Mouse (Mus musculus) layer of hippocampus, postnatal 25 days (tissue): ENCODE data around the gene Exoc6b. TPM values are rescaled to one million over a fixed set of nuclear protein-coding genes. Genes with fewer than 3 reads are reported as not detected.
"Not testable (repeated sequence)": the region's sequence is repeated elsewhere in the genome, so short reads cannot be mapped to it uniquely, and the experiment has no call there.

Experiments
- DNase-seq, 2 experiments: peaks; one replicate each; pipeline ENCODE4 v3.0.0; 2022; ENCODE audit warnings: mixed read lengths in 2 of 2, low spot score in 1 of 2; ENCODE audit errors: extremely low spot score in 1 of 2
- total RNA-seq, 2 experiments: library from RNA; stranded (reverse); gene quantifications; 2 replicates each; pipeline ENCODE4 v1.2.3; 2021

The Exoc6b gene
- total RNA-seq: 100 to 1,000 TPM; 119 to 122 TPM

DNA sequence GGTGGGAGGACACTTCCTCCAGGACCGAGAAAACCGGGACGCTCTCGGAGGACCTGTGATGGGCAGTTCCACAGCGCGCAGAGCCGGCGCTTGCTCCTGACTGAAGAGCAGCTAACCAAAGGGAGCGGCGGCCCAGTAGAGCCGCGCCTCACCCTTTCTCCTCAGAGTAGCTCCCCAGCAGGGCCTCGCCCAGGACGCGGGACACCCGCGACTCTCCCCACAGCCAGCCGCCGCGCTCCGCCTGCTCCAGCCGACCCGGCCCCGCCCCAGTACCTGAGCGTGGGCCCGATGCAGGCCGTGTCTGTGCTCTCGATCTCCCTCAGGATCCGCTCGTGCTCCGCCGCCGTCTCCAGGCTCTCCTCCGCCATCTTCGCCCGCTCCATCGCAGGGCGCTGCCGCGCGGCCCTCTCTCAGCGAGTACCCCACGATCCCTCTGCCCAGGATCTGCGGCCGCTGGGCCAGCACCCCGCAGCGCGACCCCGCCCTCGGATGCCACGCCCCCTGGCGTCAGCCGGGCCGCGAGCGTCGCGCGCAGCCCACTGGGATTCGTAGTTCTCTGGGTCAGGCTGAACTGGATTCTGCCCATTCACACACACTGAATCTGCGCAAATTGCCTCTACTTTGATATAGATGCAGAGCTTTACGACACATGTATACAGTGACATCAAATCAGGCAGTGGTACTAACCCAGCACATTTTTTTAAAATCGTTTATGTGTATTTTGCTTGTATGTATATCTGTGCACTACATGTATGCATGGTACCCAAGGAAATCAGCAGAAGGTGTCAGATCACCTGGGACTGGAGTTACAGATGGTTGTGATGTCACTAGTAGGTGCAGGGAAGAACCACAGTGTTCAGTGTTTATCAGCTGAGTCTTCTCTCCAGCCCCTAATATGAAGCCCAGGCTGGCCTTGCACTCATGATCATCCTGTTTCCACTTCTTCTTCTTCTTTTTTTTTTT lies at the start of gene Exoc6b:
Exoc6b (minus strand) TSS at position 491 of the 963 bp plus-strand sequence.
- DNase-seq: peak; percentile 86 to 88

DNA sequence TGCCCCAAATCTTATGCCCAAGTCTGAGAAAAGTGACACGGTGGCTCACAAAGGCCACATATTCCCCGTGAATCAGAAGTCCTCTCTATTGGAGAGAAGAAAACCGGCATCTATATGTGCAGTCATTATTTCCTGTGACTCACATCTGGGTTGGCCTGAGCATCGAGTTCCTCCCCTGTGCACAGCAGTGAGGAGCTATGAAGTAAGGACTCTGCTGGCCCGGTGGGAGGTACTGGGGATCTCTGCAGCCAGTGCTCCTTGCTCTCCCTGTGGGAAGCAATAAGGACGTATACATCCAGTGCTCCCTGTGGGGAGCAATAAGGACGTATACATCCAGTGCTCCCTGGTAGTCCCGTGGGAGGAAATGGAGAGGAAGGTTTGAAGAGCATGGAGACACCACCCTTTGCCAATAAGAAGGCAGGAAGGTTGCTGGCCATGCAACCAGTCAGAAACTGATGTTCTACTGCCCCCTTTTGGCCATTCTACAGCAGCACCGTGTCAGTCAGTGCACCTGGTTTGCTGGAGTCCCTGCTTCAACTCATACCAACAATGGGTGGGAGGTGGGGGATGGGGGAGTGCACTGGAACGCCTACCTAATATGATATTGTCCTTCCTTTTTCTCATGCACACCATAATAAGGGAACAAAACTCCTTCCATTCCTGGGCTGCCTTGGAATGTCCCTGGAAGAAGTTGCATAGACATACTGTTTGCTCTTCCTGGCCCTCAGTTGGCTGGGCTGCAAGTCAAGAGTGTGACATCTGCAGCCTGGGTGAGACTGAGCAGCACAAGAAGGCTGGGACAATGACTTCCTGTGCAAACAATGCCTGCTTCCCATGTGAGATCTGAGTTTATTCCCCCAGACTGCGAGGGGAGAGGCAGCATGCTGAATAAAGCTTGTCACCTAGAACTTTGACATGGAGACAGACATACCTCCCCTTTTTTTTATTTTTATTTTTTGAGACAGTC lies 48.5 kb upstream of the Exoc6b start:
- peak in 1 of 2 experiments; percentile 51 for DNase-seq

DNA sequence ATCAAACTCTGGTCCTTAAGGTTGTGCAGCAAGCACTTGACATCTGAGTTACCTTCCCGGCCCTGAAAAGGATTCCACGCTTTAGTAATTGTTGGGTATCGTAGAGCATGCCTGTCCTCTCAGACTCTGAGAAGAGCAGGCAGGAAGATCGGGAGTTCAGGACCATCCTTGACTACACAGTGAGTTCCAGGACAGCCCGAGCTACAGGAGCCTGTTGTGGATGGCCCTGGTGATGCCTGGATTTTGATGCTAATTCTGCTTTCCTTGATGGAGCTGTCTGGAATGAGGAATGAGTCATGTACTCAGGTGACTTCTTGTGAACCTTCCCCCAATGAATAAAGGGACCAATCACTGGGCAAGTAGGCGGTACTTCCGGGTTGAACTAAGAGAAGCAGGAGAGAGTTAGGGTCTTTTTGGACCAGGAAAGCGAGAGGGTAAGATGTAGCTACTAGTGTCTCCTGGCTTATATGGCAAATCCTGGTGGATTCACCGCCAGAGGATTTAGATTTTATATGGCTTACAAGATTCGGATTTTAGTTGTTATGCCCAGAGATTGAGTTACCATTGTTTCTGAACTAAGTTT lies 35.8 kb upstream of the Exoc6b start:
- no peak for DNase-seq

DNA sequence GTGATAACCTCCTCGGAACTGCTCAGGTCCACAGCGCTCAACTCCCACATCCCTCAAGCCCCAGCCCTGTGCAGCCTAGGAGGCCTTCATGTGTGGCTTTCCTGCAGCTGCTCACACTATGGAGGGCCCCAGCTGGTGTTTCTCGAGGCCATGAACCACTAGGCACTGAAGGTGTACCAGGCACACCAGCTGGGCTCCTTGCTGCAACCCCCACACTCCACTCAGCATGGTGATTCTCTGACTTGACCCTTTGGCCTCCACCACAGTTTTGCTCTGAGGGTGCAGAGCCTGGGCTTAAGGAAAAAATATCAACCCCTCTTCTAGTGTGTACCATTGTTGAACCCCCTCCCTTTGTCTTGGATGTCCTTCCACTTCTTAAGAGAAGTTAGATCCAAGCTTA lies 34.0 kb upstream of the Exoc6b start:
- no peak for DNase-seq

DNA sequence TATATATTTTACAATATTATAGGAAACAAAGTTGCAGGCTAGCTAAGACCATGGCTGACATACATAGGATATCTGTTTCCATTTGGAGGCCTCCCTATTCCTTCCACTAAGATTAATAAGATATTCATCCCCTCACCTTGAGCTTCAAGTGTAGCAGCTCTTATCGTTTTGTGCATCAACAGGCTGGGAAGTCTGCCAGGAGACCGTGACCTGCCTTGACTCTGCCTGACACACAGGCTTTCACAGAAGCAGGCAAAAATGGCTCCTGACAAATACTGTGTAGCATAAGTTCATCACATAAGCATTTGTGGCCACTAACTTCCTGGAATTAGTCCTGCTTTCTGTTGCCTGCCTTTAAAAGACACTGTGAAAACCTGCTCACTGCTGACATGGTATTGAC lies 27.1 kb upstream of the Exoc6b start:
- DNase-seq: no peak

DNA sequence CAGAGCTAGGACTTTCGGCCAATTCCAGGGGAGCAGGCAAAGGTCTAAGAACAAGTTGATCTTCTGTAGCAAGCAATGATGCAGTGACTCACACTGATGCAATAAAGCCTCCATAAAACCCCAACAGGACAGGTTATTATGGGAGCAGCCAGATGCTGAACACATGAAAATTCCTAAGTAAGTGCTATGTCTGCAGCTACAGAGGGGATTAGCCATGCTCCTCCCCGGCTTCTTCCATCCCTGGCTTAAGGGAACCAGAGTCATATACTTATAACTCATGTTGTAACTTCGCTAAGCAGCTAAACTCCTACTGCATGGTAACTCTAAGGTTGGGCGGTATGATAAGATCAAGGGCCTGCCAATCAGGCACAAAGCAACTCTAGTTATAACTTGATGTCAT lies 18.1 kb upstream of the Exoc6b start:
- DNase-seq: no peak

DNA sequence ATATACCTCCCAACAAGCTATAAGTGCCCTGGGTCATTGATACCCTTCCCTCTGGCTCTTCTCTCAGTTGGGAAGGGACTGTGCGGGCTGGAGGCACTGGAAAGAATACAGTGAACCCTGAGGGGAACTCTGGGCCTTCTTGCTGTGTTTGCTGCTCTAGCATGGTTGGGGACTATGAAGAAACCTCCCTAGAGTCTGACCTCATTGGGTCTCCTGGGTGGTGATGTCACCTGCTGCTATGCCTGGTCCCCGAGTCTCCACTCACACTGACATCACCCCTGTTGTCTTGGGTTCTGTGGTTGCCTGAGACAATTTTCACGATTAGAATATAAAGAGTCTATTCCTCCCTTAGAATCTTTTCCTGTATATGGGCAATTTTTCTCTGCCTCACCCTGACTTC lies 17.3 kb upstream of the Exoc6b start:
- no peak for DNase-seq

DNA sequence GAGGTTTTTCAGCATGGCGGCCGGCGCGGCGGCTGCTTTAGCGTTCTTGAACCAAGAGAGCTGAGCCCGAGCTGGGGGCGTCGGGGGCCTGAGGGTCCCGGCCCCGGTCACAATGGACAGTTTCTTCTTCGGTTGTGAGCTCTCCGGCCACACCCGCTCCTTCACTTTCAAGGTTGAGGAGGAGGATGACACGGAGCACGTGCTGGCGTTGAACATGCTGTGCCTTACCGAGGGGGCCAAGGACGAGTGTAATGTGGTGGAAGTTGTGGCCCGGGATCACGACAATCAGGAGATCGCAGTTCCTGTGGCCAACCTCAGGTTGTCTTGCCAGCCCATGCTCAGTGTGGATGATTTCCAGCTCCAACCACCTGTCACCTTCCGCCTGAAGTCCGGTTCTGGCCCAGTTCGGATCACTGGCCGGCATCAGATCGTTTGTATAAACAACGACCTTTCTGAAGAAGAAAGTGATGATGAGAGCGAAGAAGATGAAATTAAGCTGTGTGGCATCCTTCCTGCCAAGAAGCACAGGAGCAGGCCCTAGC lies 6.9 kb upstream of the Exoc6b start:
- not testable (repeated sequence) for DNase-seq

DNA sequence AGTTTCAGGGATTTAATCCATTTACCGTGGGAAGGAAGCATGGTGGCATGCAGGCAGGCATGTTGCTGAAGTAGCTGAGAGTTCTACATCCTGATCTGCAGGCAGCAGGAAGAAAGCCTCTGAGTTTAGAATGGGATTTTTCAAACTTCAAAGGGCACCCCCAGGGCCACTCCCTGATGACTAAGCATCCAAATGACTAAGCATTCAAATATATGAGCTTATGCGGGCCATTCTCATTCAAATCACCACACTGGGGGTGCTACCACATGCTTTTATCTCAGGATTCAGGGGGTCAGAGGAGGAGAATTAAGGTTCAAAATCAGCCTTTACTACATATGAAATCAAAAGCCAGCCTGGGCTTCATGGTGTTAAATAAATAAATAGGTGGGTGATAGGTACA lies 5.7 kb upstream of the Exoc6b start:
- DNase-seq: no peak

DNA sequence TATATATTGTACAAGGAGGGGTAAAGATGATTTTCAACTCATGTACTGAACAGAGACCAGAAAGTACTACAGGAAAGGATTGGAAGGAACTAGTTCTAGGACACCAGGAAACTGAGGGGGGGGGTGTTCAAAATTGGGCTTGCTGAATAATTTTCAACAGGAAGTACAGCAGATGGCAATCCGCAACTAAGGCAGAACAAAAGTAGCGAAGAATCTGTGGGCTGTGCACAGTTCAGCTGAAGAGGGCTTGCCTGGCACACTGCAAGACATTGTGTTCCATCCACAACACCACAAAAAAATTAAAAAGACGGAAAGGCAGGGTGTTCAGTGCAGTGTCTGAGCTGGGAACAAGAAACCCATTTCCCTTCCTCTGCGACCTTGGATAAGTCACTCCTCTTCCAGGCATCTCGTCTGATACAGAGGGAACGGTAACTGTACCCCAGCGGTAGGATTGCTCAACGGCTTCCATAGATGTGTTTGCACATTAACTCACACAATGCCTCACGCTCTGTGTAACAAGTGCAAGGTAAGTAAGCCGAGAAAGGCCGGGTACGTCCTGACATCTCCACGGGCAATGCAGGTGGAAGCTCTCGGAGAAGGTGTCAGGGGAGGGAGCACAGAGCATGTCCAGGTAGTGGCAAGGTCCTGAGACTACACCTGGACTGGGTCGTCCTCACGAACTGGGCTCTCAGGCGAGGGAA lies 841 bp downstream of the Exoc6b start:
- peak; percentile 9 to 24 for DNase-seq

DNA sequence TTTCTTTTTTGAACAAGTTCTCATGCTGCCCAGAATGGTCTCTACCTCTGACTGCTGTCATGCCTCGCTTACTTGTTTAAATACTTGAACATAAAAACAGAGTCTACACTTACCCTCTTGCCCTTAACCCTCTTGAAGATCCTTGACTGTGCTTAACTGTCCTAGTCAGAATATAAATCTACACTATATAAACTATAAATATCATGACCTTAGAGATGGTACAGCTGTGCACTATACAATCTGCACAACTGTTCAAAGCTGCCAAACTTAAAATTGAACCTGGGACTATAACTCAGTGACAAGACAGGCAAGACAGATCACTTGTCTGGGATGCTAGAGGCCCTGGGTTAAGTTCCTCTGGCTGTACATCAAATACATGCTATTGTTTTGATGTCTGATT lies 11.7 kb downstream of the Exoc6b start:
- no peak for DNase-seq

DNA sequence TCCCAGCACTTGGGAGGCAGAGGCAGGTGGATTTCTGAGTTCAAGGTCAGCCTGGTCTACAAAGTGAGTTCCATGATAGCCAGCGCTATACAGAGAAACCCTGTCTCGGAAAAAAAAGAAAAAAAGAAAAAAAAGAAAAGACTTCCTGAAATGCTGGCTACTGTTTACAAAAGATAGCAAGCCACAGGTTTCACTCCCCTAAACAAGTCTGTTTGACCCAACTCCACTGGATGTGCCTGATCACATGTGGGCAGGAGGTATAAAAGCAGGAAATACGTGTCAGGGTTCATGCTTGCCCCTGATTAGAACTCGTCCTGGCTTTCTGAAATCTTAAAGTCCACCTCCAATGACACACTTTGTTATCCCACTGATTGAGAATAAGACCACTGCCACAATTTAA lies 18.2 kb downstream of the Exoc6b start:
- DNase-seq: no peak

DNA sequence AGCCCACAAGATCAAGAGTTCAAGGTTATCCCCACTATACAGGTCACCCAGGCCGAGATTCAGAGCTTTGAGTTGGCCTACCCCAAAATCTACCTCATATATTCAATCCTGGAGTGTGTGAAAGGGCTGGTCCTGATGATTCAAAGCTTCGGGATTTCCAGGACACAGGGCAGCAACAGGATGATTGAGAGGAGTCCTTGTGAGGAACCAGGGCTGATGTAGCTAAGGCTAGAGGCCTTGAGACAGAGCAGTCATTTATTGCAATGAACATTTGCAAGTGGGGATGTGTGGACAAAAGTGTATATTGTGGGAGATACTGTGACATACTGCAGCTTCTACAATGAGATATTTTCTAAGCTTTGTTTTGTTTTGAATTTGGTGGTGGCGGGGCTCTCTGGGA lies 22.8 kb downstream of the Exoc6b start:
- DNase-seq: no peak

DNA sequence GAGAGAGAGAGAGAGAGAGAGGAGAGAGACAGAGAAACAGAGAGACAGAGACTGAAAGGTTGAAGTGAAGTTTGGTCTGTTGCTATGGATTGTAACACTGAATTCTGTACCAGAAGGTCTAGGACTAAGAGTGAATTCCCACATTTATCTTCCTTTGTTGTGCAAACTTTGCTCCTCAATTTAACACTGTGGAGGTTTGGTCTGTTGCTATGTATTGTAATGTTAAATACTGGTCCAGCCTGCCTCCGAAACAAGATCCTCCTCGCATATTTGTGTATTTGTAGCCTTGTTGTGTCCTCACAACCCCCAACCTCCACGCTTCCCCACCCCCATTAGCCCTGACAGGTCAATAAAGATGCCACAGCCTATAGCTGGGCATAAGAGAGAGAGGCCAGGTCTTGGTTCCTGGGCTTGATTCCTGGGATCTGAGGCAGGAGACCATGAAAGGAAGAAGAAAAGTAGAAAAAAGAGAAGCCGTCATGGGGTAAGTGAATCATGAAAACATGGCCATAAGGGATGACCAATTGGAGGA lies 24.6 kb downstream of the Exoc6b start:
- no peak for DNase-seq

DNA sequence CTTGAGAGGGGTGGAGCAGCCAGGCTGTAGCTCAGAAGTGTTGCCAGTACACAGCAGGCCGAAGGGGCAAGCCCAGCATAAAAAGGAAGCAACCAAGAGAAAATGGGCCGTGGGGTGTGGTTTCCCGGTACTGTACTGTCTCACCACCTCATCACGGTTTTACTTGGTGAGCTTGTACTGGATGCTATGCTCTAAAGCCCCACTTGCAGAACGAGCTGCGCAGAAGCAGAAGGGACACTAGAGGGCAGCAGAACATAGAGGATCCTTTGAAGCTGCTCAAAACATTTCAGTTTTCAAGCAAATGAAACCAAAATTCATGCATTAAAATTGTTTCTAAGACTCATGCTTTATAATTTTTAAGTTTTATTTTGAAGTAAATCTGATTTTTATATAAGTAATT lies 31.6 kb downstream of the Exoc6b start:
- DNase-seq: peak; percentile 46 to 59

DNA sequence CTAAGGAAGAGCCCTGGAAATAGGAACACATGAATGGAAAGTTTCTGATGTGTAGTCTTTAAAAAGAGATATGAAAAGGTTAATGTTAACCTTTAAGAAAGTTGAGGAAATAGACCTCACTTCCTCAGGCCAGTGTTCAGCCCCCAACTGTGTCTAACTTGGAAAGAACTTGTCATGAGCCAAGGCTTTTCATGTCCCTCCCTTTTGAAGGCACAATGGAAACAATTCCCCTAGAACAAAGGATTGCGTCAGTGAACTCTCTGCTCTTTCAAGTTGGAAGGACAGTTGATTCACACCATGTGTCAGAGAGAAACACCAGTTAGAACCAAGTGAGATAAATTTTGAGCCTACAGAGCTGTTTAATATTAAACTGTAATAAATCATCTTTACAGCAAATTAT lies 39.6 kb downstream of the Exoc6b start:
- DNase-seq: no peak

DNA sequence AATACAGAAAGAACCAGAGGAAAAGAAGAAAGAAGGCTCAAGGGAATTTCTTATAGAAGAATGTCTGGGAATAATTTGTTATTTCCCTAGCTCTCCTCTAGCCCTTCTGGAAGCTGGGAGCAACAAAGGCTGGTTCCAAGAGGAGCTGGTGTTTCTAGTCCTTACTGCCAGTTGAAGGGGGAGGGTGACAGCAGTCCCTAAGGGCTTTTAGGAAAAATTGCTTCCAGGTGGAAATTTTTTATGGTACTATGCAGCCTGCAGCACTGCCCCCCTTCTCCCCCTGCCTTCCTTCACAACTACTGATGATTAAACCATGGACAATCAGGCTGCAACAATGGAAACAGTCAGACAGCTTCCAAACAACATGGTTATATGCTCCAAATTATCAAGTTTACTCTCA lies 44.9 kb downstream of the Exoc6b start:
- DNase-seq: no peak

DNA sequence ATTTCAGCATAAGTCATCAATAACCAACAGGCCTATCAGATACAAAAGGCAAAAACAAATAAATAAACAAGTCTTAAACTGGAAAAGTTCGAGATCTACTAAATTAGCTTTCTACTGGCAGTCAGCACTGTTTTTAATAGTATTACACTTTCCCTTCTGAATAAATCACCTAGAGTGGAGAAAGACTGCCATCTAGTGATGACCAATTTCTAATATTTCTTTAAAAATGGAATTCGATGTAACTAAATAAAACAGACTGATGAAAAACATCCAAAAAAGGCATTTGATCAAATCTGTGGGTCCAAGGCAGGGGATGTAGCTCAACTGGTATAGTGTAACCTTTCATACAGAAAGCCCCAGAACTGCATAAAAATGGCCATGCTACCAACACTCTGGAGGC lies 52.3 kb downstream of the Exoc6b start:
- DNase-seq: no peak

DNA sequence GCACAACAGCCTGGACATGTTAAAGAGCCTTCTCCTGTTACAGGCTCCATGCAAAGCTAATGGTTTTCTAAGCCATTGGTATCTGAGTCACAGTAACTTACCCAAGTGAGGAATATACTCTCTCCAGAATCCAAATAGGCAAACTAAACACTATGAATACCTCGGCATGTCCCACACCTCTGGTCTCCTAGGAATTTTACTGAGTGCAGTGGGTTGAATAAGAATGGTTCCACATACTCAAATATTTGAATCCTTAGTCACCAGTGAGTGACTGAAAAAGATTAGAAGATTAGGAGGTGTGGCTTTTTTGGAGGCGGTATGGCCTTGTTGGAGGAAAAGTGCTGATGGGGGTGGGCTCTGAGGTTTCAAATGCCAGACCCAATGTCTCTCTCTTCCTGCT lies 55.4 kb downstream of the Exoc6b start:
- no peak for DNase-seq

DNA sequence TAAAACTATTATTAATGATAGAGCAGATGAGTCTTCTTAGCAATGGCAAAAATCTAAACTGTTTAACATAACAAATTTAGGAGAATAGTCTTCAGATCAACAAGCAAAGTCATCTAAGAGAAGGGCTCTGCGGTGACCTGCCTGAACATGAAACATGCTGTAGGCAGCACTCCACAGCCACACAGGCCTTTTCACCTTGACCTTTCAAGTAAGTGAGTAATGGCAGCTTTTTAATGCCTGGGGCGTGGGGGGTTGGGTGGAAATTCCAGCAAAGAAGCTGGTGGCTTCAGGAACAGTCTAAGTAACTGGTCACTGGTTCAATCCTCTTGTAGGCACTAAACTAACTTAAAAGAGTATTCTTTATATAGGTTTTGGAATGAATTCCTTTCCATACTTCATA lies 58.9 kb downstream of the Exoc6b start:
- no peak for DNase-seq
